ENCODE assay signal across 29 mouse cellular contexts in genomic region chr16:20112649-20113048, GRCm38 (mm10). TPM values are rescaled to one million over a fixed set of nuclear protein-coding genes. Genes with fewer than 3 reads are reported as not detected.
DNase-seq lines count a peak whose midpoint lies in the region; ATAC-seq and TF ChIP-seq lines count a peak whose summit lies in the region.
"Had no signal": no experiment of that assay in that cellular context is flagged by ENCODE, and none has a peak within 500 bp of the region (broad histone marks: within the 10 kb centered on the region; RNA-seq: fewer than 3 reads in every experiment).

No protein-coding gene starts in this region.

- WGBS in embryonic facial prominence, embryonic 13.5 days, result 87% methylated on average over 2 of the region's 2 CpGs
- 93% methylated on average over 2 of the region's 2 CpGs for WGBS in embryonic facial prominence, embryonic 10.5 days
- 70% methylated on average over 2 of the region's 2 CpGs for WGBS in lung, embryonic 14.5 days
- WGBS in lung, adult 2 months, result 42% methylated on average over 2 of the region's 2 CpGs

- H3K4me3 ChIP-seq in embryonic facial prominence, embryonic 13.5 days, result no peak overlapping the region
- no peak overlapping the region for H3K4me3 ChIP-seq in embryonic facial prominence, embryonic 10.5 days
- H3K4me3 ChIP-seq in gastrocnemius, adult 2 months, result peak overlapping the region; percentile 16
- no peak overlapping the region for H3K4me3 ChIP-seq in lung, embryonic 14.5 days (ENCODE audit: low read depth, low read length)
- H3K4me3 ChIP-seq in lung, adult 2 months (replicated peaks; ENCODE audit: extremely low read depth, low read depth, low read length), result no peak overlapping the region
- H3K4me3 ChIP-seq: embryonic facial prominence, embryonic 15.5 days; heart, embryonic 10.5 days; heart, embryonic 15.5 days; limb, embryonic 10.5 days; limb, embryonic 15.5 days; liver, embryonic 13.5 days; neural tube, embryonic 12.5 days had no signal

- 0 out of 2 replicates have a peak, but pooled peaks have one; percentile 32 for ATAC-seq in embryonic facial prominence, embryonic 13.5 days (ENCODE audit: insufficient number of reproducible peaks, insufficient read depth, low FRiP score, low TSS enrichment, low read depth)
- ATAC-seq in lung, embryonic 14.5 days (ENCODE audit: insufficient read depth), result peak; percentile 38; the same call in 1 of the 2 replicates
- ATAC-seq: intestine, embryonic 16.5 days; Patski had no signal

- no peak for TF ChIP-seq CTCF in gastrocnemius, adult 2 months (IDR thresholded peaks at IDR 0.05)
- no peak for TF ChIP-seq CTCF in lung, embryonic 14.5 days (IDR thresholded peaks at IDR 0.05; ENCODE audit: low read depth)
- no peak for TF ChIP-seq CTCF in lung, adult 2 months (IDR thresholded peaks at IDR 0.05; ENCODE audit: insufficient read depth, low read length)

- no peak overlapping the region for H3K4me2 ChIP-seq in embryonic facial prominence, embryonic 13.5 days
- no peak overlapping the region for H3K4me2 ChIP-seq in lung, embryonic 14.5 days
- H3K4me2 ChIP-seq: embryonic facial prominence, embryonic 15.5 days; heart, embryonic 15.5 days; limb, embryonic 15.5 days; liver, embryonic 13.5 days; neural tube, embryonic 12.5 days had no signal

- no peak for DNase-seq in embryonic facial prominence, embryonic 10.5 days (ENCODE audit: low spot score)
- peak; percentile 61 for DNase-seq in gastrocnemius, adult 2 months
- DNase-seq in gastrocnemius, postnatal 10 days, result no peak
- DNase-seq in lung, embryonic 14.5 days, result peak; percentile 25
- no peak for DNase-seq in lung, adult 2 months
- peak; percentile 25 for DNase-seq in gastrocnemius, postnatal 25 days
- no peak for DNase-seq in cerebellum, postnatal 25 days
- DNase-seq: cerebellum, adult 11 months; cerebellum, adult 9-11 months; heart, adult 11 months; kidney, adult 8-10 months; kidney, postnatal 10 days; layer of hippocampus, postnatal 36 days; liver, embryonic 13.5 days; lung, adult 18-20 months; lung, postnatal 14 days; right cerebral cortex, postnatal 4 days; thymus, adult 18-20 months; thymus, postnatal 25 days had no signal

- no peak overlapping the region for H3K9ac ChIP-seq in embryonic facial prominence, embryonic 13.5 days
- no peak overlapping the region for H3K9ac ChIP-seq in lung, embryonic 14.5 days
- H3K9ac ChIP-seq: embryonic facial prominence, embryonic 15.5 days; heart, embryonic 15.5 days; limb, embryonic 15.5 days; liver, embryonic 13.5 days; neural tube, embryonic 12.5 days had no signal

- no peaks in the 10 kb centered on the region for H3K4me1 ChIP-seq in embryonic facial prominence, embryonic 13.5 days
- H3K4me1 ChIP-seq in embryonic facial prominence, embryonic 10.5 days, result no peaks in the 10 kb centered on the region
- H3K4me1 ChIP-seq in lung, embryonic 14.5 days (ENCODE audit: insufficient read depth), result no peaks in the 10 kb centered on the region
- H3K4me1 ChIP-seq in lung, adult 2 months (ENCODE audit: control insufficient read depth, insufficient read depth, low read length), result peaks cover 14% of the 10 kb centered on the region
- H3K4me1 ChIP-seq: embryonic facial prominence, embryonic 15.5 days; heart, embryonic 10.5 days; heart, embryonic 15.5 days; limb, embryonic 10.5 days; limb, embryonic 15.5 days; liver, embryonic 13.5 days; neural tube, embryonic 12.5 days had no signal

- H3K27me3 ChIP-seq in embryonic facial prominence, embryonic 13.5 days, result no peaks in the 10 kb centered on the region
- no peaks in the 10 kb centered on the region for H3K27me3 ChIP-seq in embryonic facial prominence, embryonic 10.5 days (replicated peaks; ENCODE audit: low read depth, poor library complexity, severe bottlenecking)
- H3K27me3 ChIP-seq in lung, embryonic 14.5 days (ENCODE audit: insufficient read depth, low read length), result no peaks in the 10 kb centered on the region
- H3K27me3 ChIP-seq: embryonic facial prominence, embryonic 15.5 days; heart, embryonic 15.5 days; limb, embryonic 15.5 days; liver, embryonic 13.5 days; neural tube, embryonic 12.5 days; Patski had no signal

- H3K36me3 ChIP-seq in embryonic facial prominence, embryonic 13.5 days, result peaks cover 73% of the 10 kb centered on the region
- H3K36me3 ChIP-seq in embryonic facial prominence, embryonic 10.5 days (replicated peaks), result peaks cover 77% of the 10 kb centered on the region
- H3K36me3 ChIP-seq in lung, embryonic 14.5 days (ENCODE audit: insufficient read depth), result peaks cover 45% of the 10 kb centered on the region

- no peak overlapping the region for H3K27ac ChIP-seq in embryonic facial prominence, embryonic 13.5 days
- H3K27ac ChIP-seq in embryonic facial prominence, embryonic 10.5 days (replicated peaks), result no peak overlapping the region
- no peak overlapping the region for H3K27ac ChIP-seq in gastrocnemius, adult 2 months
- no peak overlapping the region for H3K27ac ChIP-seq in lung, embryonic 14.5 days (ENCODE audit: low read depth)
- H3K27ac ChIP-seq: embryonic facial prominence, embryonic 15.5 days; heart, embryonic 10.5 days; heart, embryonic 15.5 days; limb, embryonic 10.5 days; limb, embryonic 15.5 days; liver, embryonic 13.5 days; neural tube, embryonic 12.5 days; stomach, postnatal 0 days had no signal

- no peaks in the 10 kb centered on the region for H3K9me3 ChIP-seq in embryonic facial prominence, embryonic 13.5 days
- H3K9me3 ChIP-seq in embryonic facial prominence, embryonic 10.5 days, result peaks cover 3% of the 10 kb centered on the region; the same call in 1 of the 2 replicates
- H3K9me3 ChIP-seq in lung, embryonic 14.5 days (ENCODE audit: low read depth, low read length), result no peaks in the 10 kb centered on the region
- H3K9me3 ChIP-seq: embryonic facial prominence, embryonic 15.5 days; heart, embryonic 10.5 days; heart, embryonic 15.5 days; limb, embryonic 15.5 days; liver, embryonic 13.5 days had no signal

- intact Hi-C loops in gastrocnemius, adult 2 months (cut with DNase I), result no loop called here

- TF ChIP-seq POLR2A in lung, adult 2 months (IDR thresholded peaks at IDR 0.05; ENCODE audit: borderline replicate concordance, extremely low read depth, low read depth, low read length), result no peak

RNA-seq across cellular contexts. Expression of gene Klhl24, which starts 15.3 kb away (rescaled TPM):
- 26.9 and 32.7 TPM in 2 replicates for polyA plus RNA-seq in embryonic facial prominence, embryonic 13.5 days (2015; fragmentation: Nextera tagmentation; extraction: Ambion mirVana)
- 25.9 and 27.7 TPM in 2 replicates for polyA plus RNA-seq in embryonic facial prominence, embryonic 10.5 days (2016; fragmentation: Nextera tagmentation; extraction: Ambion mirVana)
- 100 to 1,000 TPM; 178 to 187 TPM for total RNA-seq in gastrocnemius, adult 2 months (2021)
- total RNA-seq in gastrocnemius, postnatal 10 days (2021), result 100 to 1,000 TPM; 189 to 190 TPM
- polyA plus RNA-seq in lung, embryonic 14.5 days (2014; fragmentation: Nextera tagmentation; extraction: Ambion mirVana), result 21.4 and 26.1 TPM in 2 replicates
- 17.4 and 27.0 TPM in 2 replicates for polyA plus RNA-seq in lung, adult 2 months (2012; rRNA removed)
- 100 to 1,000 TPM; 132 to 195 TPM for total RNA-seq in gastrocnemius, postnatal 25 days (2021)

RNA-seq across cellular contexts. Expression of gene Yeats2, which starts 28.2 kb away (rescaled TPM):
- 40.3 and 41.0 TPM in 2 replicates for polyA plus RNA-seq in embryonic facial prominence, embryonic 13.5 days (2015; fragmentation: Nextera tagmentation; extraction: Ambion mirVana)
- polyA plus RNA-seq in embryonic facial prominence, embryonic 10.5 days (2016; fragmentation: Nextera tagmentation; extraction: Ambion mirVana), result 52.7 and 55.9 TPM in 2 replicates
- total RNA-seq in gastrocnemius, adult 2 months (2021), result 1 to 10 TPM; 5.7 to 6.9 TPM
- total RNA-seq in gastrocnemius, postnatal 10 days (2021), result 10 to 100 TPM; 18.1 to 29.7 TPM
- polyA plus RNA-seq in lung, embryonic 14.5 days (2014; fragmentation: Nextera tagmentation; extraction: Ambion mirVana), result 46.3 and 53.3 TPM in 2 replicates
- 21.1 and 26.4 TPM in 2 replicates for polyA plus RNA-seq in lung, adult 2 months (2012; rRNA removed)
- total RNA-seq in gastrocnemius, postnatal 25 days (2021), result 1 to 10 TPM; 7.1 to 9.5 TPM

Comparison
In these comparisons a context has a peak if more than half of its experiments do, and no peak if none do; other contexts are left out.
1. DNase-seq: peak in gastrocnemius, adult 2 months (single experiment), lung, embryonic 14.5 days (single experiment) and gastrocnemius, postnatal 25 days (single experiment); none in embryonic facial prominence, embryonic 10.5 days (single experiment), gastrocnemius, postnatal 10 days (single experiment), lung, adult 2 months (single experiment) and cerebellum, postnatal 25 days (0 of 2).